Mouse (Mus musculus) layer of hippocampus, adult 9-11 months (tissue): ENCODE data around the gene Dnmt1.
"Not testable (repeated sequence)": the region's sequence is repeated elsewhere in the genome, so short reads cannot be mapped to it uniquely, and the experiment has no call there.

ENCODE experiments used
- DNase-seq: peaks from one replicate; pipeline ENCODE4 v3.0.0; 2022

Dnmt1 gene

DNA sequence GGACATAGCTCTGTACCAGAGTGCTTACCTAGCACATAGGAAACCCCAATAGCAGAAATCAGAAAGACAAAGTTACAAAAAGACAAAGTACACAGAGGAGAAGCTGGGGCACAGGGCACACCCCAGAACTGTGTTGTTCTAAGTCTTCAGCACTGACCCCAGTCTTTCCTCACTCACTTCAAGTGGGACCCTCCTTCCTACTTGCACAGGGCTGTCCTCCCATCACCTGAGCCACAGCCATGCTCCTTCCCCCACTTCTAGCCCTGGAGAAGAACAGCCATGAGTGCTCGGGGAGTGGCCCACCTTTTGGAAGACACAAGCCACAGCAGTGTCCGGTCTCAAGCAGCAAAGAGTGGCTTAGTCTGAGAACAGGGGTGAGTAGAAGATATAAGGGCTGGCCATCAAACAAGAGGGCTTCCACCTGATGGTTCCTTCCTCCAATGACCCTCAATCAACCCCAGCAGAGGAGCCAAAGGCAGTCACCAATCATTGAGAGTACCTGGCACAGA is at the start of gene Dnmt1:
Dnmt1 (minus strand) TSS at position 459 of the 509 bp plus-strand sequence.
- DNase-seq: no peak

DNA sequence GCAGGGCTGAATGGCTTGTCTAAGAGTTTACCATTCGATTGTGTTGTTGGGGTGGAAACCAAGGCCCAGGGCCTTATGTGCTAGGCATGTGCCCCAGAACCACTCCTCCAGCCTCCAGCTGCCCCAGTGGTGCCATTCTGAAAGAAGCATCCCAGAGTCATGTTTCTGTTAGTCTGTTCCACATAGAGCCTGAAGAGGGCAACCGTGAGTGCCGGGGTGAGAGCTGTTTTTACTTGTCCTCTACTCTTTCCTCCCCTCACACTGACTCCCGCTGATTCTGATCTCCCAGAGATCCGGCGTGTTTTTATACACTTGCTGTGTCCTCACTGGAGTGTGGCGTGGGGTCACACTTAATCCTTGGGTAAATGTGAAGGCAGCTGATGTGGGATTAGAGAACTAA is 48.3 kb upstream of the Dnmt1 start:
- no peak for DNase-seq

DNA sequence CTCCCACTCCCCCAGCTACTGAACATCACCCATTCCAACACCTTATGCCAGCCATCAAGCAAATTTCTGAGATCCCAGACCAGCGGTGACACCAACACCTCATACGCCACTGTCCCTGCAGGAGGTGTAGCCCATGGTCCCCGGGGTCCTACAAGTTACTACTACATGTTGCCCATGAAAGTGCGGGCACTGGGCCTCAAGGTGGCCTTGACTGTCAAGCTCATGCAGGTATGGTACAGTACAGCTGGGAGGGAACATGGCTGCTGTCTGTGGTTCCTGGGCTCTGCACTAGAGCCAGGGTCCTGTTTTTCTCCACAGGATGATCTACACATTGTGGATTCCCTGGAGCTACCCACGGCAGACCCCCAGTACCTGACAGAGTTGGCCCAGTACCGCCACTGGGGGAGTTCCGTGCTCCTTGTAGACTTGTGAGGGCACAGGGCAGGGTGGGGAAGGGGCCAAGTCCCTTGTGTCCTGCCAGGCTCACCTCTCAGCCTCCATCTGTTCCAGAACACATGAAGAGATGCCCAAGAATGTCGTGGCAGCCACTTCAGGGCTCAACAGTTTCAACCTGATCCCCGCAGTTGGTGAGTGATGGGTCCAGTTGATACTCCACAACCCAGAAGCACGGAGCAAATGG is 47.7 kb upstream of the Dnmt1 start:
- no peak for DNase-seq

DNA sequence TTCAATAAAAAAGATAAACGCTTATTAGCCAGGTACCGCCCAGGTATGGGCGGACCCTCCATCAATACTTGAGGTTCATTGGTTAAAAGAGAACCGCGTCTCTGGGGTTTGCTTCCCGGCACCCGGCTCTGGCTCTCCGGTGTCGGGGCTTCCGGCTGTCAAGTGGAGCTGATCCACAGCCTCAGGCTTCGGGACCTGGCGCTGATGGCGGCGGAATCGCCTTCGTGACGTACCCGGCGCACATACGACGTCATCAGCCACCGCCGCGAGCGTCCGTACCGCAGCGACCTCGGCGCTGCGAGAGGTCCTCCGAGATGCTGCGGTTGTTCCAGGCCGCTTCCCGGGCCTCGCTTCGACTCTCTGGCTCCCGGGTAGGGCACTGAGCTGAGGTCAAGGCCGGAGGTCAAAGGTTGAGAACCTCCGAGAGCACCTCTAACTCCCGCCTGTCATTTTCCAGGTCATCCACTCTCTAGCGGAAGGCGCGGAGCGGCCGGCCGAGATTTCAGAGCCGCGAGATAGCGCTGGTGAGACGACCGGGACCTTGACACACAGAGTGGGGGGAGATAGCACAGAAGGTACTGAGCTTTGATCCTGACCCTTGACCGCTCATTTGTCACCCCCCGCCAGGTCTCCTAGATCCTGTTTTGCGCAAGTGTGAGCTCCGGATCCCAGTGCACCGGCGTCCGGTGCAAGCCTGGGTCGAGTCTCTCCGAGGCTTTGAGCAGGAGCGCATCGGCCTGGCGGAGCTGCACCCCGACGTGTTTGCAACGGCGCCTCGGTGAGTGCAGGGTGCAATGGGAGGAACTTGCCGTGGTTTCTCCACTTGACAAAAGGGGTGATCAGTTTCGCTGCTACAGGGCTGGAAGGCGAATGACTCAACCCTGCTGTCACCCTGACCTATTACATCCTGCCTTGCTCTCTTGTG is 43.2 kb upstream of the Dnmt1 start, which contains the start of gene Mrpl4:
Mrpl4 (plus strand) TSS at position 112 of the 925 bp plus-strand sequence.
- peak; percentile 89 for DNase-seq

DNA sequence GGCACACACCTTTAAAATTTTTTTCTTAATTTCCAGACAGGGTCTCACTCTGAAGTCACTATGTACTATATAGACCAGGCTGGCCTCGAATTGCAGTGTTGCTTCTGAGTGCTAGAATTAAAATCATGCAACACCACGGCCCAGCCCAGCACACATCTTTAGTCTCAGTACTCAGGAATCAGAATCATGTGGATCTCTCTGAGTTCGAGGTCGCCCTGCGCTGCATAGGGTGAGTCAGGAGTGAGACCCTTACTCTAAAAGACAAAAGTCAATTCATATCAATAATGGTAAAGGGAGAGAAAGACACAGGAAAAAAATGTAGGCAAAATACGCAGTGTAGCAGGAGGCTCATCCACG is 42.6 kb upstream of the Dnmt1 start:
- no peak for DNase-seq

DNA sequence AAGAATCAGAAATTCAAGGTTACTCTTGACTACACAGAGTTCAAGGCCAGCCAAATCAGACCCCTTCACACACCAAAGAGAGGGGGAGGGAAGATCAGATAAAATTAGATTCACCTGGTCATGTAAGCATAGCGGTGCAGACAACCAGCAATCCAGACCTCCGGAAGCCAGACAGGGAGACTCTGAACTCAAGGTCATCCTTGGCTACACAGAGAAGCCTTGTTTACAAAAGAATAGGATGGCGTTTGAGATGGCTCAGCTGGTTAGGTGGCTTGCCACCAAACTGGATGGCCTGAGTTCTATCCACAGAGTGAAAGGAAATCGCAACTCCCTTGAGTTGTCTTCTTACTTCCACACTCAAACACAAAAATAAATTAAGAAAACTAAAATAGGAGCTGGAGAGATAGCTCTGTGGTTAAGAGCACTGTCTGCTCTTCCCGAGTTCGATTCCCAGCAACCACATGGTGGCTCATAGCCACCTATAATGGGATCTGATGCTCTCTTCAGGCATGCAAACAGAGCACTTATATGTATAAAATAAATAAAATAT is 42.0 kb upstream of the Dnmt1 start:
- DNase-seq: no peak

DNA sequence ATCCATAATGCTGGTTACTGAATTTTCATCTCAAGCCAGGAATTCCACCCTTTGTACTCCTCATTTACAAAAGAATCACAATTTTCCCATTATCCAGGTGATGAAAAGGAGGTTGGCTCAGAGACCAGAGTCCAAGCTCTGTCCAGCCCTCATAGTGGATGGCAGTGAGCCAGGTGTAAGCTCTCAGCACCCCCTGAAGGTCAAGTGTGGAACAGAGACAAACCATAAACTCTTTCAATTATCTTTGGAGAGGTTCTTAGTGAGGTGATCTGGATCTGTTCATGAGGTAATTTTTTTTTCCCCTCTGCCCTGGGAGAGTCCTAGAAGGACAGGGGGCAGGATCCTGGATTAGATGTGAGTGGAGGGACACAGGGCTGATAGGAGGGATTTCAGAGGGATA is 41.1 kb upstream of the Dnmt1 start:
- no peak for DNase-seq

DNA sequence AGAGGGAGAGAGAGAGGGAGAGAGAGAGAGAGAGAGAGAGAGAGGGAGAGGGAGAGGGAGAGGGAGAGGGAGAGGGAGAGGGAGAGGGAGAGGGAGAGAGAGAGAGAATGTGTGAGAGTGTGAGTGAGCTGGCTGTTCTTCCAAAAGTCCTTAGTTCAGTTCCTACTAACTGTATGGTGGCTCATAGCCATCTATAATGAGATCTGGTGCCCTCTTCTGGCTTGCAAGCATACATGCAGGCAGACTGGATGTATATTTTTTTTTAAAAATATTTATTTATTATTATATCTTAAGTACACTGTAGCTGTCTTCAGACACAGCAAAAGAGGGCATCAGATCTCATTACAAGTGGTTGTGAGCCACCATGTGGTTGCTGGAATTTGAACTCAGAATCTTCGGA is 38.6 kb upstream of the Dnmt1 start:
- not testable (repeated sequence) for DNase-seq

DNA sequence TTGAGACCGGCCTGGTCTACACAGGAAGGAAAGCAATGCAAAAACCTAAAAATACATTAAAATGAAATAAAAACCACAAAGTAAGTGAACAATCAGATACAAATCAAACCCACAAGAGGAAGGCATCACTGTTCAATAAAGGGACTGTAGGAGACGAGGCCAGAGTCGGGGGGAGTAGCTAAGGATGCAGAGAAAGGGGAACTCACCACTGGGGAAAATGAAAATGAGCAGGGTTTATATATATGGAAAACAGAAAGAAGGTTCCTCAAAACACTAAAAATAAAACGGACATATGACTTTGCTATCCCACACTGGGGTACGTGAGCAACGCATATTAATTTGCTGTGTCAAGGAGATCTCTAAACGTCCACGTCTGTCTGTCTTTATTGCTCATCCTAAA is 37.4 kb upstream of the Dnmt1 start:
- no peak for DNase-seq

DNA sequence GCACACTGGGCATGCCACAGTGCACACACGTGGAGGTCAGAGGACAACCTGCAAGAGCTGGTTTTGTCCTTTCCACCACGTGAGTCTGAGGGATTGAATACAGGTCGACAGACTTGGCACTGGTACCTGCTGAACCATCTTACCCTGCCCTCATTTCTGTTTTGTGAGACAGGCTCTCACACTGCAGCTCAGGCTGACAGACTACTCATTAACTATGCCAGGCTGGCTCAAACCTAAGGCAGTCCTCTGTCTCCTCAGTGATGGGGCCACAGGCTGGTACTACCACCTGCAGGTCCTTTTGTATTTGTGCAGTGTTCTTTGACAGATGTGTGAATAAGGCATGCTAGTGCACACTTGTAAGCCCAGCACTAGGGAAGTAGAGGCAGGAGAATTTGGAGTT is 35.4 kb upstream of the Dnmt1 start:
- no peak for DNase-seq

DNA sequence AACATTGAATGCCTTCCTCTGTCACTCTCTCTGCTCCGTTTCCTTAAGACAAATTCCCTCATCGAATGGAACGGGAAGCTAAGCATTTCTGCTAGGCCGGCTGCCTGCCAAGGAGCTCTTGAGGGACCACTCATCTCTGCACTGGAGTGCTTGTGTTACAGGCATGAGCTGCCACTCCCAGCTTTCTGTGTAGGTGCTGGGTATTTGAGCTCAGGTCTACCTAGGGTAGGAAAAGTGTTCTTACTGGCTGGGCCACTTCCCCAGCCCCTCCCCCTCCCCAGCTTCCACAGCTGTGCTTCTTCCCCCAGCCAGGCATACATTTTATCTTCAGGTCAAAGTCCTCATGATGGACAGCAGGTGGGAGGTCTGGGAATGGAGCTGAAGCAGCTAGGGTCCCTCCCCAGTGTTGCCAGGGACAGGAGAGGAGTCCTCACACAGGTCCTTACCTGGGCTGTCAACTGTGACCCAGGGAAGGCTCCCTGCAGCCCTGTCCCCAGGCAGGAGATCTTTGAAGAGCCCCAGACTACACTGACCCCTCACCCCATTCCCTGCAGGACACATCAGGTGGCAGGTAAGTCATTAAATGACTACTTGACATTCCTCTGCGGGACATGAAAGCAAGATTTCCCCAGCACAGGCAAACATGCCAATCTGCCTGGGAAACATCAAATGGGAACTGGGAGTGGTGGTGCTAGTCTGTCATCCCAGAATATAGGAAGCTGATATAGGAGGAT is 33.6 kb upstream of the Dnmt1 start:
- no peak for DNase-seq

DNA sequence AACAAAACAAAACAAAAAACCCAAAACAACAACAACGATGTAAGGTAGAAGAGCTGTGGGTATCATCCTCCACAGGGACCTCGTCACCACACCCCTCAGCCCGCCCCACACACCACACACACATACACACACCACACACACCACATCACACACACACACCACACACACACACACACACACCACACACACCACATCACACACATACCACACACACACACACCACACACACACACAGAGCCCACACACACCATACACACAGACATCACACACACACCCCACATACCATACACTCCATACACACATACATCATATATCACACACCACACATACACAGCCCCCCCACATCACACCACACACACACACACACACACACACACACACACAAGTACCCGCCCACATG is 31.9 kb upstream of the Dnmt1 start:
- no peak for DNase-seq

DNA sequence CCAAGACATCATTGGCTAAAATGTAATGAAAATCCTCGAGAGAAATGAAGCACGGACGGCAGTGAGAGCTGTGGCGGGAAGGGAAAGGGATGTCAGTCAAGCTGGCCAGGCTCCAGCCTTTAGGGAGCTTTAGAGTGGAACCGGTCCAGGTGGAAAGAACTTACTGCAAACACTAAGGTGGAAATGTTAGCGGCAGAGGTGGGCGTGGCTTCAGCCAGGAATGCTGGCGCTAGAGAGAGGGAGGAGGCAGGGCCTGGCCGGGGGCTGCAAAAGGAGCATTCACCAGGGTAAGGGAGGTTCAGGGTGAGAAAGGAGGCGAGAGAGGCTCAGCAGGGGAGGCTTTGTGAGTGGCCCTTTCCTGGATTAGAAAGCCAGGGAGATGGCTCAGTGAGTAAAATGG is 31.2 kb upstream of the Dnmt1 start:
- no peak for DNase-seq

DNA sequence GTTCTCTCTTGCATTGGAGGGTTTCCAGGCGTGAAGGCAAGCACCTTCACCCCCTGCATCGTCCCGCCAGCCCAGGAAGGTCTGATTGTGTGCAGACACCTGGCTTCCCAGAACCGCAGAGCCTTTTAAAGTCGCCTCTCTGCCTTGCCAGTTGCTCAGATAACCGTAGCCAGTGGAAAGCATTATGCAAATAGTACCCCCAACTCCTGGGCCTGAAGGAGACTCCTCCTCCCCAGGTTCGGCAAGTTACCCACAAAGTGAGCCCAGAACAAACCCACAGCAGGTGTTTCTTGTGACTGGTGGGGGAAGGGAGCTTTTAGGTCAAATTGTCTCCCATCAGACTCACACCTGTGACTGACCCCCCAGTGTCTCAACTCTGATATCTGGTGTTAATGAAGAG is 28.3 kb upstream of the Dnmt1 start:
- DNase-seq: no peak

DNA sequence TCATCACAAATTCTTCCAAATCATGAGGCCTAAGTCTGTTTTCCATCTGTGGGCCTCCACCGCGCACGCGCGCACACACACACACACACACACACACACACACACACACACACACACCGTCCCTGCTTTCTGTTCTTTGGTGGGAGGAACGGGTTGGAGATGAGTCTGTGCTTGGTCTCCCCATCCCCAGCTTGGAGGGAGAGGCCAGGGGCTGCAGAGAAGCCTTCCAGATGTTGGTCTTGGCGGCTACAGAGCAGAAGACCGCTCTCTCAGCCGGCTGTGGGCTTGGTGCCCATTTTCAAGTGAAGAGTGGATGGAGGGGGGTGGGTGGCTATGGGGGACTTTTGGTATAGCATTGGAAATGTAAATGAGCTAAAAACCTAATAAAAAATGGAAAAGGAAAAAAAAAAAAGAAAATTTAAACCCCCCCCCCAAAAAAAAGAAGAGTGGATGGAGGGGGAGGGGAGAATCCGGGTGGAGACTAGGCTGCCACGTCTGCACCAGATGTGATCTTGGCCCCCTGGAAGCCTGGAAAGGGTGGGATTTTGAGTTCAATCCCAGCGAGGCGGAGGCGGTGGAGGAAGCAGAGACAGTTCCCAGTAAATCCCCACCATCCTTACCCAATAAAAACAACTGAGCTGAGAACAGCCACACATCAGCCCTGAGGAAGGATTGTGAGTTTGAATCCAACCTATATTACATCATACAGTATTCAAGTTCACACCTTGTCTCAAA is 27.4 kb upstream of the Dnmt1 start:
- no peak for DNase-seq

DNA sequence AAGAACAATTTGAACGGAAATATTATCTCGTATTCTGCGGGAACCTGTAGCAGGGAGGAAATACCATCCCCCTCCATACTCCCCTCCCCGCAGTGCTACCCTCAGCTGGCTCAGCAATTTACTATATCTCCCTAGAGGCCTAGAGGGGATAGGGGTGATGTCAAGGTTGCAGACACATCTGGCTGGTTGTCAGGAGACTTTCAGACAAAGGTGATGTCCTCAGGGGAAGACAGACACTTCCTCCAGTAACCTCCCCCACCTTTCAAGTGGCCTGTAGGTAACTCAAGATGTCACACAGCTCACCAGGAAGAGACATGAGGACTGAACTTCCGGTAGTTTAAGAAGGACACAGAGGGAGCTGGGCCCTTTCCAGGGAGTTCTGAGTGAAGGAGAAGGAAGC is 23.5 kb upstream of the Dnmt1 start:
- no peak for DNase-seq

DNA sequence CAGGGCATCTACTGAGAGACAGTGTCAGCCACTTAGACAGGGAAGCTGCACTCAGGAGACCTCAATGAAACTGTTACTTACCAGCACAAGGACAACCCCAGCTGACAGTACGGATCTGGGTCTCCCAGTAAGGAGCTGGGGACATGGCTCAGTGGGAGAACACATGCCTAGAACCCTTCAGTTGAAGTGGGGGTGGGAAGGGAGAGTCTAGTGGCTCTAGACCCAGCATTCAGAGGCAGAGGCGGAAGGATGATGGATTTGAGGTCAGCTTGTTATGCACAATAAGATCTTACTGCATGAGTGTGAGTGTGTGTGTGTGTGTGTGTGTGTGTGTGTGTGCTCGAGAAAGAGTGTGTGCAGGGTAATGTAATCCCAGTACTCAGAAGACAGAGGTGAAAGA is 22.5 kb upstream of the Dnmt1 start:
- no peak for DNase-seq

DNA sequence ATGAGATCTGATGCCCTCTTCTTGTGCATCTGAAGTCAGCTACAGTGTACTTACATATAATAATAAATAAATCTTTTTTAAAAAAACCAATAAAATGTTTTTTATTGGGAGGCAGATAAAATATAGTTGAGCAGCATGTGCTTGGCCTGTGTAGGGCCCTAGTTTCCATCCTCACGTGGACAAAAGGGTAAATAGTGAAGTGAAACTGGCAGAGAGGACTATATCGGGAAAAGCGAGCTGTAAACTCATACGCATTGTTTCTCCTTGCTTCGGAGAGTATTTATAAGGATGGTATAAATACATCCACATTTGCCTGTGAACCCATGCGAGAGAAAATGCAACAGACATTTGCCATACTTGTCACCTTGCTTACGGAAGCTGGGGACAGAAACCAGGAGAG is 20.1 kb upstream of the Dnmt1 start:
- no peak for DNase-seq

DNA sequence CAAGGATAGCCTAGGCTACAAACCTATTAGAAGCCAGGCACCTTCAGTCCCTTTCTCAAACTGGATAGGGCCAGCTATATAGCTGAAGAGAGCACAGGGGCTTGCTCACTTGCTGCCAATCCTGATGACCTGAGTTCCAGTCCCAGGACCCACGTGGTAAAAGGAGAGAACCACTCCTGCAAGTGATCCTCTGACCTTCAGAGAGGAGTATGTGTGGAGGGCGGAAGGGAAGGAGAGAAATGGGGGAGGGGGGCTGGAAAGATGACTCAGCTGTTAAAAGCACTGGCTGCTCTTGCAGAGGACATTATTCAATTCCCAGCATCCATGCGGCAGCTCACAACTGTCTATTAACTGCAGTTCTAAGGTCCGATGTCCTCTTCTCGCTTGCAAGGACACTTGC is 19.5 kb upstream of the Dnmt1 start:
- DNase-seq: no peak

DNA sequence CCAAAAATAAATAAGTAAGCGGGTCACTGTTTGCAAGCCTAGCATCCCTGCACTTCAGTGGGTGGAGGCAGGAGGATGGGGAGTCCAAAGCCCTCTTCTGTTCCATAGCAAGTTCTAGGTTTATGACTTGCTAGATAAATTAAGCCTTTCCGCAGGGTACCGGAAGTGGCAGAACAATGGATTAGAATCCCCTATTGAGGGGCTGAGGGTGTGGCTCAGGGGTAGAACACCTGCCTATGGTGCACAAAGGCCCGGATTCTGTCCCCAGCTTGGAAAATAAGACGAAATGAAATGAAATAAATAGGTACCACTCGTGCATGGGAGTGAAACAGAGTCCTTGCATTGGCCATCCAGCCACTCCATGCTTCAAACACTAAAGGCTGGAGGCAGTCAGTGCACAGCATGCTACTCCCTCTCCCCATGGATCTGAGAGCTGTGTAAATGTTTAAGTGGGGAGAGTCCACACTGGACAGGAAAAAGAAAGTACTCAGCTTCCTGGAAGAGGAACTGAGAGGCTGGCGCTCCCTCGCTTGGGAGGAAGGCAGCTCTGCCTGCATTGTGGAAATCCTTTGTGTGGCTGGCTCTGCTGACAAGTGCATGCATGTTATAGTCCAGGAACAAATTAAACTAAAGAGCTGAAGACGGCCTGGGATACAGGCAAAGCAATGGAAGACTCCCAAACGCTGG is 18.9 kb upstream of the Dnmt1 start:
- no peak for DNase-seq

DNA sequence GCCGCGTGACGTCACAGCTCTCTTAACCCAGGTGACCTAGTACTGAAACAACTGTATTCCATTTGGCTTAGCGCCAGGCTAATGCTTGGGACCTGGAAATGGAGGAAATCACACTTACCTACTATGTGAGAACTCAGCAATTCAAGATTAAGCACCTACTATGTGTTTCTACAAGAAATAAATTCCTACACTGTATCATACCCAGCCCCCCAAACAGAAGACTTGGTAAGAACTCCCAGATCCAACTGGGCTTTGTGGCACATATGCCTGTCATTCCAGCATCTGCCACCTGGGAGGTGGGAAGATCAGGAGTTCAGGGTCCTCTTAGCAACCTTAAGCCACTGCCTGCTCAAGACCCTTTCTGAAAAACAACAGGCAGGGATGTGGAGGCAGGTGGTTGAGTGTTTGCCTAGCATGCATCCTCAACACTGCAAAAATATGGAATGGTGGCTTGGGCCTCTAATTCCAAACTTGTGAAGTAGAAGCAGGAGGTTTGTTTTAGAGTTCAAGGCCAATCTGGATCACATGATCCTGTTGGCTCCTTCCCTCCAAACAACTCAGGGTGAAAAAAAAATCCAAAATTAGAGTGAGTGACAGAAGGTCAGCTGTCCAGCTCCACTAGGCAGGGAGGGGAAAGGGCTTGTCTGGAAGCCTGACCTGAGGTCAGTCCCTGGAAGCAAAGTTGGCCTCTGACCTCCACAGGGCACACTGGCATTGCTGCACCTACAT is 17.4 kb upstream of the Dnmt1 start:
- no peak for DNase-seq
